Mouse (Mus musculus): Measurements from ENCODE around the gene Oit3.

GRCm38 (mm10) chr10:59487351-59487750 lies 45.8 kb upstream of the Oit3 start:
- TF ChIP-seq POLR2A (IDR thresholded peaks at IDR 0.05; ENCODE audit: extremely low read depth, insufficient read depth, low read length) (no peak), CTCF (IDR thresholded peaks at IDR 0.05; ENCODE audit: extremely low read depth, insufficient read depth, low read length) (no peak)
